Mouse (Mus musculus): Measurements from ENCODE around the gene Ing5.
A peak's percentile ranks its signal among the peaks of the same experiment; 100 is the strongest.
"Not testable (repeated sequence)": the region's sequence is repeated elsewhere in the genome, so short reads cannot be mapped to it uniquely, and the experiment has no call there.

The Ing5 gene

DNA sequence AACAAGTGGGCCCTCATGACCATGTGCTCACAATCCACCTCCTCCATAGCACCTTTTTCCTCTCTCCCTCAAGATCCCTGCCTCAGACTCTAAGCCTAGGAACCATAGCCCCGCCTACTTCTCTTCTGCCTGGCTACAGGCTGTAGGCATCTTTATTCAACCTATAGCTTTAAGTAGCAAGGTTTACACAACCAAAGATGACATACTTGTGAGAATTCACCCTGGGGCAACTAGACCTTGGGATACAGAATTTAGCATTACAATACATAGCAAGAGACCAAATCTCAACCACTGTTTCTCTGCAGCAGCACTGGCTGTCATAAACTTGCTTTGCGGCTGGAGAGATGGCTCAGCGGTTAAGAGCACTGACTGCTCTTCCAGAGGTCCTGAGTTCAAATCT lies 6.2 kb downstream of the Ing5 start:
- no peak for DNase-seq (ENCODE audit: low spot score in 2 of 2)

DNA sequence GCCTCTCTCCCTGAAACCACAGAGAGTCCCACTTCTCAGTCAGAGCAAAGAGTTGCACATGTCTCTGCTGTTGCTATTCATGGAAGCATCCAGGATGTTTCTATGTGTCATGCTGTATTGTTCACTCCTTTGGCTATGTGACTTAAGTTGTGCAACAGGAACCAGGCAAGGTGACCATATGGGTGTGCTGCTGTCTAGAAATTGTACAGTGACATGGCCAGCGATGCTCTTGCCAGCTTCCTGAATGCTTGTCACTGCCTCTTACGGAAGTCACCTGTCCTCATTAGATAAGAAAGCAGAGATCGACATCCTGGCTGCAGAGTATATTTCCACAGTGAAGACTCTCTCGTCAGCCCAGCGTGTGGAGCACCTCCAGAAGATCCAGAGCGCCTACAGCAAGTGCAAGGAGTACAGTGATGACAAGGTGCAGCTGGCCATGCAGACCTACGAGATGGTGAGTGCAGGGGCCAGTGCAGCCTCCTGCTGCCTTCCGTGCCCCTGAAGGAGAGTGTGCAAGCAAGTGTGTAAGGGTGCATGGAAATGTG lies 7.8 kb downstream of the Ing5 start:
- DNase-seq (ENCODE audit: low spot score in 2 of 2): no peak

DNA sequence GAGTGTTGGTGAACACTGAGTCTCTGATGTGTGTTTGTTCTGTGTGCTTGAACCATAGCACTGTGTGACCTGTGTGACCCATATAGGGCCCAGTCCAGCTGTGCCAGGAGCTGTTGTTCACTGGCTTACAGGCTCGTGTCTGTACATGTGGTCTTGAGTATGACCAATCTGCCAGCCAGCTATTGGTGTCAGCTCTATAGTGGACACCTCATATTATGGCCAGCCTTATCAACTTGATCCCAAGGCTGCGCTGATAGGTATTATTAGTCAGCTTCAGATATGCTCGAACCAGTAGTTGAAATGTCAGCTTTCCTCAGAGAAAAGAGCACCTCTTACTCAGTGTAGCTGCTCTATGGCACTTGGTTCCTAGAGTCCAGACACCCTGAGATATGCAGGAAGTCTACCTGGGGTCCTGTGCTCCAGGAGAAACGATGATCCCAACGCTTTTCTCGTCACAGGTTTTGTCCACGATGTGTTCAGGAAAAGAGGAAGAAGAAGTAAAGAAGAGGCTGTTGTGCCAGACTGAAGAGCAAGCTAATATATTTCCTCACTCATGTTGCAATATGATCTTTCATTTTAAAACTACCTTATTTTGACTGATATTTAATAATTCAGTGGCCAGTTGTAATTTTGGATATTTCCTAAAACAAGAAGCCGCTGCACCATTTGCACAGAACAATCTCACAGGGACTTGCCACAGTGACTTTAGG lies 14.2 kb downstream of the Ing5 start:
- DNase-seq (ENCODE audit: low spot score in 2 of 2): no peak

DNA sequence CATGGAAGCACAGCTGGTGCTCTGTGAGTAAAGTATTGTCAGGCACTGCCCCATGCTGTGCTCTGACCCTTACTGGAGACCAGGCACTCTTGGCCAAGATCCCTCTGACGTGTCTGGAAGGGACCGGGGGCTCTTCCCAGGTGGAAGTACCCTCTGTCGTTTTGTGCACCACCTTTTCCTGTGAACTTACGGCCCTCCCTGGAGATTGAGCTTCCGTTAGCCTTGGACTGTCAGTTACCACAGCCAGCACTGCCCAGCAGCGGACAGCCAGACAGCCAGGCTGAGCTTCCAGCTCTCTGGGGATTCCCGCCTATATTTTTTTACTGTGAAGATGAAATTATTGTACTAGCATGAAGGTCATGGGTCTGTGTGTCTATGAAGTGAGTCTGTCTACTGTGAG lies 15.0 kb downstream of the Ing5 start:
- no peak for DNase-seq (ENCODE audit: low spot score in 2 of 2)

DNA sequence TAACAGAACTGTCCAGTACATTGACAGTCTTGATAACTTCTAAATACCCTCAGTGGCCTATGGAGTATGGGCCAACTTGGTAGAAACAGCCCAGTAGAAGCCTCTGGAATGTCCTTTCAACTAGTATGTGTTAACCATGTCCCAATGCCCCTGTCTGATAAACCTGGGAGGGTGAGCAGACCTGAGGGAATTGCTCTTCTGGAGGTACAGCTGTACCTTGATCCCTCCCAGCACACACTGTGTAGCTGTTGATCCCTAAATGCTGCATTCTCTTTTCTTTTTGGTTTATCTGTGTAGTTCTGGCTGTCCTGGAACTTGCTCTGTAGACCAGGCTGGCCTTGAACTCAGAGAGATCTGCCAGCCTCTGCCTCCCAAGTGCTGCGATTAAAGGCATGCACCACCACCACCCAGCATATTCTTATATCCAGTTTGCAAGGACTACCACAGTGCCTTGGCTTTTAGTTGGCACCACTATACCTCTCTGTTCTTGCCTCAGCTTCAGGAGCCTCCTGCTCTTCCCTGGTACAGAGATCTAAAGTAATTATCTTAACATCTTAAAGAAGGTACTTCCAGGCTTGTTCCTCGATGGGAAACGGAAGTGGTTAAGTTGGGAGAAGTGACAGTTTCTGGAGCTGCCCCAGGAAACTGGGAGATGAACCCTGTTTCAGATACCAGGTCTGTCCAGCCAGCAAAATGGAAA lies 20.2 kb downstream of the Ing5 start:
- DNase-seq (ENCODE audit: low spot score in 2 of 2): no peak

DNA sequence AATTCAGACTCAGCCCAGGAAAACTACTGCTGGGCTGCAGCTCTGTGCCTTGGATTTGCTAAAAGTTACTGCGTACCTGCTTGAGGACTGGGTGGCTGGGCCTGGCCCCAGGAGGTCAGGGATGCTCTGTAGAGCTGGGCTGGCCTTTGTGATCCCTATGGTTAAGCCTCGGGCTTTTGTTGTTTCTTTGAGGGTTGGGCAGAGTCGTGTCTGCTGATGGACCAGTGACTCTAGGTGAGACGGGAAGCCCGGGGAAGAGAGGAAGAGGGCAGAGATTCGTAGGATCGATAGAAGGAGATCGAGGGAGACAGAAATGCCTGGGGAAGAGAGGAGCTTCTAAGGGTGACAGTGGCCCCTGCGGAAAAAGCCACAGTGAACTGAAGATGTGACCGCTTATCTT lies 20.8 kb downstream of the Ing5 start, which contains the start of gene D2hgdh:
Gene D2hgdh (plus strand): TSS at position 301 of the 400 bp plus-strand sequence.
- DNase-seq (ENCODE audit: low spot score in 2 of 2): no peak

DNA sequence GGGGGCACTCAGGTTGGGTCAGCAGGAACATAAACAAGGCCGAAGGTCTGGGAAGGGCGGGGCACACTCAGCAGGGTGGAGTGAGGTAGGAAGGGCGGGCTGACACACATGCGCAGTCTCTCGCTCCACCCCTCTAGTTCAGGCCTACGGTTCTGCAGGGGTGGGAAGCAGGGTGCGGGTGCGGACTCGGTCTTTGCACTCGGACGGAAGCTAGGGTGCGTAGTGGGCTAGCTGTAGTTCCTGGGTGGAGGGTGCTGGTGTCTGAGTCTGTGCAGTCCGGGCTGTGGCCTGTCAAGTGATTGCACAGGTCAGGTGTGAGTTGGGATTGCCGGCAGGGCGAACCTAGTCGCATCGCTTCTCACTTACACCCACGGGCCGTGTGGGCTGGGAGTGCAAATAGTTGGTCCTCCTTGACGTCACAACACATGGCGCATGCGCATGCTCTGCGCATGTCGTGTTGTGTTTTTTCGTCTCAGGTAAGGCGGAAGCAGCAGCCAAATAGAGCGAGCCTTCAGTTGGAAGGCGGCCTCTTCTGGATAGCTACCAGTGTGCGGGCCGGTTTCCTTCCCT lies 21.4 kb downstream of the Ing5 start:
- peak; percentile 95 to 96 for DNase-seq (ENCODE audit: low spot score in 2 of 2)

DNA sequence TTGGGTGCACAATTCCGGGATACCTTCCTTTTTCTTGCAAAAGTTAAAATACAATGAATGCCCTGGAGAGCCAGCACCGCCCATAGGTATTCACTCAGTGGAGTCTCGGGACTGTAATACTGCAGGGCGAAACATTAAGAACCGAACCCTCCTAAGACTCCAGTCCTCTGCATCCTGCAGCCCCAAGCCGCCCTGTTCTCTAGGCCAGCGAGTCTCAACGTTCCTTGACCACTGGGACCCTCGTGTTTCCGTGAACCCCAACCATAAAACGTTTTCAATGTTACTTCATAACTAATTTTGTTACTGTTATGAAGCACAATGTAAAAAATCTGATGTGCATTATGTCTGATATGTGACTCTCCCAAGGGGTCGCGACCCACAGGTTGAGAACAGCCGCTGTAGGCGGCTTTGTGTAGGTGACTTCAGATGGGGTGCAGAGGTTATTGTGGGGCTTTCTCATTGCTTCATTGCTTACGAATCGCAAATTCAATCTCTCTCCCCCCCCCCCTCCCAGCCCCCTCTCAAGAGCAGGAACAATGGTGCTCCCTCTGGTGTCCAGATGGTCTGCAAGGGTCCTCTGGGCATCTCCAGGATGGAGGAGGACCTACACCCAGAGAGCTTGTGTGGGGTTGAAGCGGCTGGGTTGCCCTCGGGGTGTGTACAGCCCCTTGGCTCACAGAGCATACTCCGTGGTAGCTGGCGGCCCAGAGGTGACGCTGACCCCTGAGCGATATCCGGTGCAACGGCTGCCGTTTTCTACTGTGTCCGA lies 22.2 kb downstream of the Ing5 start:
- DNase-seq (ENCODE audit: low spot score in 2 of 2): peak in 1 of 2 experiments; percentile 21

DNA sequence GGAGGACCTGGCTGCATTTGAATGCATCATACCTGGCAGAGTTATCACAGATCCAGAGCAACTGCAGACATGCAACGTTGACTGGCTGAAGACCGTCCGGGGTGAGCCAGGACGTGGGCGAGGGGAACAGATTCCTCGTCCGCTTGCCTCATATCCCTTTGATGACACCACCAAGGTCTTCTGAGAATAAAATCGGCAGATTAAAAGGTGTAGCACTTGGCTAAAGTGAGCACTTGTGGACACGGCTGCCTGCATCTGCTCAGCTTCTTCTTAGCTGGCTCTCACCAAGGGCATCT lies 22.7 kb downstream of the Ing5 start:
- no peak for DNase-seq (ENCODE audit: low spot score in 2 of 2)

DNA sequence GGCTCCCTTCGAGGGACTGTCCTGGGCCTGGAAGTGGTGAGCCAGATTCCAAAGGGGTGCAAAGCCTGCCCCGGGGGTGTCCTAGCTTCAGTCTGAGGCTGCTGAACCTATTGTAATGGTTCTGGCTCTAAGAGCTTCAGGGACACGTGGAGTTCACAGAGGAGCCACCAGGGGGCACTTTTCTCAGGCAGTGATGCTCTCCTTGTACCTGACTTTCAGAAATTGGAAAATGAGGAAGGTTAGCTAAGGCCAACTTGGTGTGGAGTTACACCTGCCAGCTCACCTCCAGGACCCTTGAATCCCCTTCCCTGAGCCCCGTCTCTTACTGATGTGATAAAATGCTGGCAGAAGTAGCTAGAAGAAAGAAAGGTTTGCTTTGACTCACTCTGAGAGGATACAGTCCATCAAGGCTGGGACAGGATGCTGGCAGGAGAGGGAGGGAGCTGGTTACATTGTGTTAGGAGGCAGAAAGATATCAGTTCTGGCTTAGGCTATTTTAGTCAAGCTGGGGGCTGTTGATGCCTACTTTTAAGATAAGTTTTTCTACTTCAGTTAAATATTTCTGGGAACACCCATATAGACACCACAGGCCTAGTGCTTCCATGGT lies 29.1 kb downstream of the Ing5 start:
- DNase-seq (ENCODE audit: low spot score in 2 of 2): not testable (repeated sequence)

DNA sequence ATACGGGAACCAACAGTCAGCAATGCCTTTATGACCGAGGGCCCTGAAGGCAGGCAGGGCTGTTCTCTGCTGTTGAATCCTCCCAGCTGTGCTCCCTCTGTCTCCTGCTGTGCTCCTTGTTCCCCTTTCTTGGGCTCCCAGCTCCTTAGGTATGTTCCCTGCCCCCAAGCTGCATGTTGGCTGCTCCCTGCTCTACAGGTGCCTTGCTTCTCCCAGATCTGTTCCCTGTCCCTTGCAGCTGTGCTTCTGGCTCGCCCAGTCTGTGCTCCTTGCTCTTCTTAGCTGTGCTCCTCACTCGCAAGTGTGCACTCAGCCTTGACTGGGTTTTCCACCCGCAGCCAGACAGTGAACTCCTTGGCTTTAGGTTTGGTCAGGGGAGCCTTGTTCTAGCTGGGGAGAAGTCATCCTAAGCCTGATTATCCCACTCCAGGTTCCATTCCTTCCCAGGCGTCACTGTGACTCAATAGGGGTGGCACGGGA lies 30.9 kb downstream of the Ing5 start:
- no peak for DNase-seq (ENCODE audit: low spot score in 2 of 2)

DNA sequence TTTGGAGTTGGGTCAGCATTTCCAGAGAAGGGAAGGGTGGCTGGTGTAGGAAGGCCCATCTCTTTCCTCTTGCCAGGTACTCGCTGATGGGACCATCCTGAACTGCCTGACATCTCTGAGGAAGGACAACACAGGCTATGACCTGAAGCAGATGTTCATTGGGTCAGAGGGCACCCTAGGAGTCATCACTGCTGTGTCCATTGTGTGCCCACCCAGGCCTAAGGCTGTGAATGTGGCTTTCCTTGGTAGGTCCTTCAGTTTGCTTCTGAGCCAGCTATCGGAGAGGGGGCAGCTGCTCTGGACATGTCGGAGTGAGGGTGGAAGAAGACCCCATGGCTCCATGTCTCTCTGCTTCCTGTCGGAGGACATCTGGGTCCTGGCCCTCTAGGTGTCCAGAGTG lies 31.4 kb downstream of the Ing5 start:
- DNase-seq (ENCODE audit: low spot score in 2 of 2): no peak

DNA sequence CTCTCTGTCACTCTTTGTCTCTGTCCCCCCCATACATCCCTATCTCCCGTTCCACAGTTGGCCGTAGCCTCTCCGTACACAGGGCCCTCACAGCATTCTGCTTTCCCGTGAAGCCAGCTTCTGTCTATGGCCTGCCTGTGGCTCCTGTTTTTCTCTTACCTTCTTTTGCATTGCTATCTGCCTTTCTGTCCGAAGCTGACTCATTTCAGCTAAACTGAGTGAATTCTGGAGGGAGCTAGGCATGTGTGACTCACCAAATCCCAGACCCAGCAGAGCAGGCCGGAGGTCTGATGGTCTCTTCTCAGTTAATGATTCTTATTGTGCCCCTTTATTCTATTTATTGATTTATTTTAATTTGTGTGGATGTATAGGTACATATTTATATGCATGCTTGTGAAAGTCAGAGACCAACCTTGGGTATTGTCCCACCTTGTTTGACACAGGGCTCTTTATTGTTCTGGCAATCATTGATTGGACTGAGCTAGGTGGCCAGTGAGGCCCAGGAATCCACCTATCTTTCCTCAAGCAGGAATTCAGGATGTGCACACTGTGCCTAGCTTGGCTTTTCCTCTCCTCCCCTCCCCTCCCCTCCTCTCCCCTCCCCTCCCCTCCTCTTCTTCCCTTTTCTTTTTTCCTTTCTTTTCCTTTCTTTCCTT lies 32.2 kb downstream of the Ing5 start:
- DNase-seq (ENCODE audit: low spot score in 2 of 2): no peak

DNA sequence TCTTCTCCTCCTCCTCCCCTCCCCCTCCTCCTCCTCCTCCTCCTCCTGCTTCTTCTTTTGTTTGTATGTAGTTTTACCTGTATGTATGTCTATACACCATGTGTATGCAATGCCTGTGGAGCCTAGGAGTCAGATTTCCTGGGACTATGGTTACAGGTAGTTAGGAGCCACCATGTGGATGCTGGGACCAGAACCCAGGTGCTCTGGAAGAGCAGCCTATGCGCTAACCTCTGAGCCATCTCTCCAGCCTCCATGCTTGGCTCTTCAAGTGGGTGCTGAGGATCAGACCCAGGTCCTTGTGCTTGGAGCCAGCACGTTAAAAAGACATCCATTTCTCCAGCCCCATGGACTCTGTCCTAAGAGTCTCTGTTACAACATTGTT lies 32.8 kb downstream of the Ing5 start:
- no peak for DNase-seq (ENCODE audit: low spot score in 2 of 2)

DNA sequence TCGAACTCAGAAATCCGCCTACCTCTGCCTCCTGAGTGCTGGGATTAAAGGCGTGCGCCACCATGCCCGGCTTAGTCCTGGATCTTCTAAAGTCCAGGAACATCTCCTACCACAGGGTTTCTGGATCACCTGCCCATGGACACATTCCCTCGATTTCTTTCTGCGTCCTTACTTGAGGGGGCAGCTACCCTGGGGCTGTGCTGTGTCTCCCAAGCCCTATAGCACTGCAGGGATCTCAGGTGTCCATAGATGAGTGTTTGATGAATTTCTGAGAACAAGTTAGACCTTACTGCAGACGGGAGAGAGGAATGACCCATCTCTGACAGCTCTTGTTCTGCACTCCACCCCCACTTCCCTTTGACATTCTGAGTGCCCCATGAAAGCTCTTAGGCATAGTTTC lies 33.6 kb downstream of the Ing5 start:
- DNase-seq (ENCODE audit: low spot score in 2 of 2): no peak

DNA sequence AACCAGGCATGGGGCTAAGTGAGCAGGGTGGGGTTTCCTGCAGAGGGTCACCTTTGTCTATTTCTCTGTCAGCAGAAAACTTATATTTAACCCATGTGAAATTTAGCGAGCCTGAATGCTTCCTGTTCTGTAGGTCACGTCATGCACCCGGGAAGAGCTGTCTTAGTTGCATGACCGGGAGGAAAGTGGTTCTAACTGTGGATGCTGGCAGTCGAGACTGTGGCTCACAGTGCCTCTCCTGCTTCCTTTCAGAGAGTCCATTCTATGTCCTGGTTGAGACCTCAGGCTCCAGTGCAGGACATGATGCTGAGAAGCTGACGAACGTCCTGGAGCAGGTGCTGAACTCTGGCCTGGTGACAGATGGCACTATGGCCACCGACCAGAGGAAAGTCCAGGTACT lies 34.8 kb downstream of the Ing5 start:
- not testable (repeated sequence) for DNase-seq (ENCODE audit: low spot score in 2 of 2)

DNA sequence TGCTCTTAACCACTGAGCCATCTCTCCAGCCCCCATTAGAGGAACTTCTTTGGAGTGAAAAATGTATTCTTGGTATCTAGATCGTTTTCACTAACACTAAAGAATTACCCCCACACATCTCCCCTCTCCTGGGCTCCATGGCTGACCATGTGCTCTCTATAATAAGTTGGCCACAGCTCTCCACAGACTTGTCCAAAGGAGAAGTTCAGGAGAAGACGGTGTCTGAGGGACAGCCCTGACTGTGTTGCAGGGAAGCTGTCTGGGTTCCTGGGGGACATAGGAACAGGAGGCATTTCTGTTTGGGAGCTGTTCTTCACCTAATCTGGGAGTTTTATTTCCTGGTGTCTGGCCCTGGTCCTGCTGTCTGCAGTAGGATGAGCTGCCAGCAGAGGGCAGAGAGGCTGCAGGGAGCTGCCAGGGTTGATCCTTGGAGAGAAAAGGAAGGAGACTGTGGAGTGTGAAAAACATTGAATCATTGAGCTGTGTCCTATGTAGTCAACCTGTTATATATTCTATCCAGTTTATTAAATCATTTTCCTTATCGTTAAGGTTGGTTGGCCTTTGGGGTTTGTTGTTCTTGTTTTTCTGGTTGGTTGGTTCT lies 42.1 kb downstream of the Ing5 start:
- not testable (repeated sequence) for DNase-seq (ENCODE audit: low spot score in 2 of 2)

DNA sequence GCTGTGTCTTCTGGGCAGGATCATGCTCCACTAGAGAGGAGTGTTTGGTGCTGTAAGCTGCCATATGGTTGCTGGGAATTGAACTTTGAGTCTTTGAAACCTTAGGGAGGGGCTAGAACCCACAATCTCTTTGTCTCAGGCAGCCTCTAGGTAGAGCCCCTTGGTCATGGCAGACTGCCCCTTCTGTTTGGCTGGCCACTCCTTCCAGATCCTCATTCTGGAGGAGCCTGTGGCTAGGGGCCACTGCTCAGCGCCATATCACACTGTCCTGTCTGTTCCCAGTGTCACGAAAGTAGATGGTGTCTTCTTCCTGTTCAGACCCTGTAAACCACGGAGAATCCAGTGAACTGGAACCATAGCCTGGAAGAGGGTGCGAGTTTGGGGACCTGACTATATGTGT lies 52.0 kb downstream of the Ing5 start:
- DNase-seq (ENCODE audit: low spot score in 2 of 2): not testable (repeated sequence)

DNA sequence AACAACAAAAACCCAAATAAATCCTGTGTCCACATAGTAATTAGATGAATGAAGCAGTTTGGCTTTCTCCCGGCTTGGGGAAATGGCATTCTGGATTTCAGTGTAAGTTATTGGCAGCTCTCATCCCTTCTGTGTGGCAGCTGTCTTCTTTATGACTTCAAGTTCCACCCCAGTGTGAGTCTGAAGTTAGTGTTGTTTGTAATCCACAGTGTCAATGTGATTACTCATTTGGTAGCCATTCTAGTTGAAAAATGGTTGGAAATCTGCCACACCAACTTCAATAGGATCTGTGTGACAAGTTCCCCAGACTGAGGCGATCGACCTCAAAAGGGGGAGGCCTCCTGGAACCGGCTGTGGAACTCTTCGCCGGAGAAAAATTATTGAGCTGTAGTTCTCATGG lies 53.6 kb downstream of the Ing5 start:
- DNase-seq (ENCODE audit: low spot score in 2 of 2): no peak

DNA sequence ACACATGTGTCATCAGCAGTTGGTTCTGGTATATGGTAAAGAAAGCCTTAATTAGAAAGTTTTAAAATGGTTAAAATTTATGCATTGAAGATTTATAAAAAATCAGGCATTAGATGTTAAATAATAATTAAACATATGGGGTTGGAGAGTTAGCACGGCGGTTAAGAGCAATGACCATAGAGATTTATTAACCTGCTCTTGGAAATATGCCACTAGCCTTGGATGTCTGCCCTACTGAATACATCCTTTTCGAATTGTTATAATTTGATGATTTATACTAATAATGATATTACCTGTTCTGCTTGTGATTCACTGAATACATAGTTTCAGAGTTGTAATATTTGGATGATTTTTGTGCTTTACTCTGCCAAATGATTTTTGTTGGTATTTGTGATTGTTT lies 54.2 kb downstream of the Ing5 start:
- DNase-seq (ENCODE audit: low spot score in 2 of 2): no peak

DNA sequence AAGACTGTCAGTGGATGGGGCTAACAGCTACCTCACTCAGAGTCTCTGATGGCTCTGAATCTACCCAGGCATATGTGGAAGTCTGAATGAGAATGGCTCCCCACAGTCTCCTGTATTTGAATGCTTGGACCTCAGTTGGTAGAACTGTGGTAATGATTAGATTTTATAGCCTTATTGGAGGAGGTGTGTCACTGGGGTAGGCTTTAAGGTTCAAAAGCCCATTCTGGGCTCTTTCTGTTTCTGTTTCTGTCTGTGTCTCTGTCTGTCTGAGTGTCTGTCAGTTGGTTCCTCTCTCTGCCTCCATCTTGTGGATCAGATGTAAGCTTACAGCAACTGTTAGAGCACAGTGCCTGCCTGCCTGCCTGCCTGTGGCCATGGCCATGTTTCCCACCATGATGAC lies 55.9 kb downstream of the Ing5 start:
- DNase-seq (ENCODE audit: low spot score in 2 of 2): no peak

Data from natural killer cell, adult 2 months (primary cell).